Mouse (Mus musculus) liver, postnatal 0 days (tissue): ENCODE measurements around the gene Dhx8. TPM values are rescaled to one million over a fixed set of nuclear protein-coding genes. Genes with fewer than 3 reads are reported as not detected.
A peak's percentile ranks its signal among the peaks of the same experiment; 100 is the strongest.

ENCODE experiments used
- ATAC-seq: fragments of 200-750 bp; cut with Nextera tagmentation; 2 replicates; pipeline ENCODE4 v1.8.0; 2017; ENCODE audit warnings: mild to moderate bottlenecking, moderate library complexity
- DNase-seq: peaks from one replicate; pipeline ENCODE4 v3.0.0-alpha.2; 2016
- H3K27ac ChIP-seq: fragments of 300-500 bp; sonication (generic); 2 replicates; pipeline ENCODE4 v1.5.1; 2014; ENCODE audit warnings: antibody characterized with exemption, moderate library complexity, mild to moderate bottlenecking, low read depth
- H3K27me3 ChIP-seq: fragments of 300-500 bp; sonication (generic); 2 replicates; pipeline ENCODE4 v1.6.1; 2014; ENCODE audit warnings: low read length, control low read depth, mixed read lengths; ENCODE audit not compliant: insufficient read depth
- H3K36me3 ChIP-seq: fragments of 300-500 bp; sonication (generic); replicated peaks from 2 replicates; pipeline ENCODE4 v1.6.1; 2014; ENCODE audit warnings: mild to moderate bottlenecking, control low read depth, low read length, moderate library complexity, mixed read lengths; ENCODE audit not compliant: insufficient read depth
- H3K4me1 ChIP-seq: fragments of 300-500 bp; sonication (generic); 2 replicates; pipeline ENCODE4 v1.6.1; 2014; ENCODE audit warnings: antibody characterized with exemption, mild to moderate bottlenecking, control low read depth; ENCODE audit not compliant: insufficient read depth
- H3K4me2 ChIP-seq: fragments of 300-500 bp; sonication (generic); 2 replicates; pipeline ENCODE4 v1.6.1; 2014; ENCODE audit warnings: low read depth, mild to moderate bottlenecking, low read length, moderate library complexity, mixed read lengths
- H3K4me3 ChIP-seq: fragments of 300-500 bp; sonication (generic); 2 replicates; pipeline ENCODE4 v1.5.1; 2014; ENCODE audit warnings: low read depth, low read length
- H3K9ac ChIP-seq: fragments of 300-500 bp; sonication (generic); replicated peaks from 2 replicates; pipeline ENCODE4 v1.6.1; 2014; ENCODE audit warnings: mild to moderate bottlenecking, moderate library complexity
- H3K9me3 ChIP-seq: fragments of 300-500 bp; sonication (generic); 2 replicates; pipeline ENCODE4 v1.6.1; 2016; ENCODE audit warnings: mild to moderate bottlenecking, control low read depth, low read length, mixed read lengths
- CTCF ChIP-seq: sonication (generic); IDR thresholded peaks from 2 replicates; pipeline ENCODE4 v1.5.1; 2016; ENCODE audit warnings: antibody characterized with exemption, low read depth
- EP300 ChIP-seq: IDR thresholded peaks from 2 replicates; pipeline ENCODE4 v1.6.1; 2016; ENCODE audit warnings: antibody characterized with exemption, low read depth, mild to moderate bottlenecking
- WGBS: fragments of 180-500 bp; shearing (Covaris S2); extraction: QIAGEN DNeasy Blood & Tissue Kit; methylation state at CpG from one replicate; pipeline ENCODE4 v1.1.7; 2014; ENCODE audit not compliant: insufficient replicate concordance; 5-methylcytosine and 5-hydroxymethylcytosine counted together
- polyA plus RNA-seq: library from polyadenylated mRNA; unstranded; fragments of >200 nt; fragmentation: Nextera tagmentation; extraction: Ambion mirVana; gene quantifications from 2 replicates; pipeline ENCODE4 v1.2.1, GENCODE M21; 2015

Gene Dhx8
- polyA plus RNA-seq, 1 experiment from 2014 or later: 12.9 TPM

DNA sequence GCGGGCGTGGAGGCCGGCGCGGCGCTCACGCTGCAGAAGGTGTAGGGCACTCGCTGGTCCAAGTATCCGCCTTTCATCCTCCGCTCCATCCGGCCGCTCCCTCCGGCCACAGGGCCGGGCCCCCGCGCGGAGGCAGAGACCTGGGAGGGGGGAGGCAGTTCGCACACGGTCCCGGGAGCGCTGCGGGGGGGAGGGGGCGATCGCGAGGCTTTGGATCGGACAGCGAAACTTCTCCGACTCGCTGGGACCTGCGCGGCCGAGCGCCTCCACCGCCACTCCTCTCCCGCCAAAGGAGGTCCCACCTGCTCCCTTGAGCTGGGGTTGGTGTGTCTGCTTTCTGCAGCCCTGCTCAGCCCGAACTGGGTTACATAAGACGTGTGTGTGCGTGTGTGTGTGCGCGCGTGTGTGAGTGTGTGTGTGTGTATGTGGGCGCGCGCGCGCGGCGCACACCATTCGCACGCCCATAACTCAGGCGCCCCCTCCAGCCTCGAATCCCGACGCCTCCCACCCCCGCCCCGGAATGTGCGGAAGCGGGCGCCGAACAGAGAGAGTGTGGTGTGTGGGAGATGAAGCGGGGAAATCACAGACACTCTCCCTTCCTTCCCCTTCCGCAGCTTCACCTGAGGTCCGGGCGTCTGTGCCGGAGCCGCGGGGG, 51.9 kb downstream of the Dhx8 start:
- peak; percentile 39 for ATAC-seq

GRCm38 (mm10) chr11:101785143-101785851, 52.6 kb downstream of the Dhx8 start, which contains the start of gene Etv4:
Gene Etv4 (minus strand): TSS chr11:101785371.
- ATAC-seq (peak; percentile 92), DNase-seq (peak; percentile 86)
- Histone ChIP-seq H3K27me3 (peaks cover 80% of the 10 kb centered on the region), H3K4me2 (peak within 1 kb of the TSS; percentile 74), H3K4me3 (peak within 1 kb of the TSS; percentile 49), H3K9ac (0 out of 2 replicates have a peak within 1 kb of the TSS, but pooled peaks have one; percentile 0), H3K36me3 (no peaks in the 10 kb centered on the region), H3K9me3 (no peaks in the 10 kb centered on the region), H3K27ac (no peak within 1 kb of the TSS), H3K4me1 (peaks cover 11% of the 10 kb centered on the region)
- no peak for TF ChIP-seq CTCF
- WGBS: under 1% methylated on average over 33 of the region's 35 CpGs

More for the DNA sequence above, 51.9 kb downstream of the Dhx8 start:
- H3K4me1 ChIP-seq: peaks cover 11% of the 10 kb centered on the region
- H3K9ac ChIP-seq: 0 out of 2 replicates have a peak overlapping the region, but pooled peaks have one; percentile 0
- H3K4me3 ChIP-seq: peak overlapping the region; percentile 49
- no peak for DNase-seq
- H3K36me3 ChIP-seq: no peaks in the 10 kb centered on the region
- no peak overlapping the region for H3K27ac ChIP-seq
- WGBS: under 1% methylated on average over 33 of the region's 67 CpGs
- peaks cover 81% of the 10 kb centered on the region for H3K27me3 ChIP-seq
- H3K4me2 ChIP-seq: peak overlapping the region; percentile 74
- H3K9me3 ChIP-seq: no peaks in the 10 kb centered on the region
- TF ChIP-seq CTCF (no peak), EP300 (no peak)

GRCm38 (mm10) chr11:101785852-101786205, 53.1 kb downstream of the Dhx8 start:
- no peak for DNase-seq
- H3K4me1 ChIP-seq: peaks cover 11% of the 10 kb centered on the region
- TF ChIP-seq CTCF (no peak), EP300 (no peak)
- H3K9ac ChIP-seq: no peak overlapping the region
- no peaks in the 10 kb centered on the region for H3K9me3 ChIP-seq
- peak overlapping the region; percentile 49; the same call in 1 of the 2 replicates for H3K4me3 ChIP-seq
- WGBS: 7% methylated on average over 7 of the region's 7 CpGs
- no peak for ATAC-seq
- peak overlapping the region; percentile 74 for H3K4me2 ChIP-seq
- H3K27me3 ChIP-seq: peaks cover 75% of the 10 kb centered on the region
- H3K27ac ChIP-seq: no peak overlapping the region
- H3K36me3 ChIP-seq: no peaks in the 10 kb centered on the region

GRCm38 (mm10) chr11:101786651-101787050, 53.9 kb downstream of the Dhx8 start:
- no peak for DNase-seq
- Histone ChIP-seq H3K4me3 (no peak overlapping the region), H3K9ac (no peak overlapping the region), H3K27ac (no peak overlapping the region), H3K9me3 (no peaks in the 10 kb centered on the region), H3K36me3 (no peaks in the 10 kb centered on the region), H3K4me2 (no peak overlapping the region), H3K27me3 (peaks cover 69% of the 10 kb centered on the region), H3K4me1 (peaks cover 13% of the 10 kb centered on the region)
- no peak for ATAC-seq
- 58% methylated on average over 7 of the region's 7 CpGs for WGBS
- no peak for TF ChIP-seq EP300
- TF ChIP-seq CTCF: no peak

DNA sequence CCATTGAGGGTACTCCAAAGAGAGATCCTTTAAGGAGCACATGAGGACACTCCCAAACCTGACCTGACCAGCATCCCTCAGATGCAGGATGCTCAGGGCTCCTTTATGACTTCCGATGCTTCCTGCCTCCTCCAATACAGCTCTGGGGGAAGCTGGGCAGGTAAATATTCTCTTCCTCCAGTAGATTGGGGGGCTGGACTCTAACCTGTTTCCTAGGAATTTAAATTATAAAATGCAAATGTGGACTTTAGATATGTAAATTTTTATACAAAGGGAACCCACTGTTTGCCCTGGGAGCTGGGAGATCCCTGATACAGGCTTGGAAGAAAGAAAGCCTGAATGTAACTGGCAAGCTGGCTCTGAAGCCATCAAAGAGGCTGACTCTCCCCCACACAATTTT, 54.7 kb downstream of the Dhx8 start:
- no peak for ATAC-seq

GRCm38 (mm10) chr11:101790811-101791526, 58.2 kb downstream of the Dhx8 start:
- WGBS: 41% methylated on average over 19 of the region's 19 CpGs
- no peak overlapping the region for H3K4me3 ChIP-seq
- no peaks in the 10 kb centered on the region for H3K9me3 ChIP-seq
- H3K4me2 ChIP-seq: no peak overlapping the region
- TF ChIP-seq EP300: no peak
- no peak for TF ChIP-seq CTCF
- no peak overlapping the region for H3K27ac ChIP-seq
- DNase-seq (no peak), ATAC-seq (no peak)
- H3K4me1 ChIP-seq: peaks cover 2% of the 10 kb centered on the region; the same call in 1 of the 2 replicates
- H3K9ac ChIP-seq: no peak overlapping the region
- H3K36me3 ChIP-seq: no peaks in the 10 kb centered on the region
- peaks cover 31% of the 10 kb centered on the region for H3K27me3 ChIP-seq

More for the DNA sequence above, 54.7 kb downstream of the Dhx8 start:
- H3K4me3 ChIP-seq: no peak overlapping the region
- DNase-seq: no peak
- no peak overlapping the region for H3K4me2 ChIP-seq
- H3K36me3 ChIP-seq: no peaks in the 10 kb centered on the region
- TF ChIP-seq EP300: no peak
- TF ChIP-seq CTCF: no peak
- peaks cover 13% of the 10 kb centered on the region for H3K4me1 ChIP-seq
- H3K9ac ChIP-seq: no peak overlapping the region
- no peak overlapping the region for H3K27ac ChIP-seq
- WGBS: 79% methylated on average over 1 of the region's 1 CpGs
- no peaks in the 10 kb centered on the region for H3K9me3 ChIP-seq
- H3K27me3 ChIP-seq: peaks cover 62% of the 10 kb centered on the region
